Mouse (Mus musculus) T-helper 17 cell (primary cell): ENCODE results near the gene Cd22.

Experiments
- in situ Hi-C, 2 experiments: fragments of 300-600 bp; cut with MboI, MseI; formaldehyde crosslinking; loops; 1 replicate in 1 of 2; 2 replicates in 1 of 2; pipeline ENCODE4 v1.15.1; 2025; ENCODE audit warnings: high pct_unique_total_duplicates in 2 of 2

Cd22 gene

DNA sequence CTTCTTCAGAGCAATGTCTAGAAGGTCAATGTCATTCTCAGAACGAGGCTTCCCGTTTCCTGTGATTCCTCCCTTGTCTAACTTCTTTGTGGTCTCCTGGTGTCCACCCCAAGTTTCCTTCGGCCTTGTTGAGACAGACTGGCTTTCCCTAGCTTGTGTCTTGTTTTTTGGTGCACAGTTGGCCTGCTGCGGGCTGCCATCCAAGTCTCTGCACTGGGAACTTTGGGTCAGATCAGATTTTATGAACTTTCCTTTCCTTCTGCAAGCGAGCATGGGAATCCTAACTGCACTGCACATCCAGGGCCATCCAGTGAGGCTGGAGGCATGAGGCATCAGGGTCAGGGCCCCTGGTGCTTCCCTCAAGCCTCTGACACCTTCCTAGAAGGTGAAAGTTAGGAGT is 58.6 kb downstream of the Cd22 start:
- in situ Hi-C loops, result no loop called here

DNA sequence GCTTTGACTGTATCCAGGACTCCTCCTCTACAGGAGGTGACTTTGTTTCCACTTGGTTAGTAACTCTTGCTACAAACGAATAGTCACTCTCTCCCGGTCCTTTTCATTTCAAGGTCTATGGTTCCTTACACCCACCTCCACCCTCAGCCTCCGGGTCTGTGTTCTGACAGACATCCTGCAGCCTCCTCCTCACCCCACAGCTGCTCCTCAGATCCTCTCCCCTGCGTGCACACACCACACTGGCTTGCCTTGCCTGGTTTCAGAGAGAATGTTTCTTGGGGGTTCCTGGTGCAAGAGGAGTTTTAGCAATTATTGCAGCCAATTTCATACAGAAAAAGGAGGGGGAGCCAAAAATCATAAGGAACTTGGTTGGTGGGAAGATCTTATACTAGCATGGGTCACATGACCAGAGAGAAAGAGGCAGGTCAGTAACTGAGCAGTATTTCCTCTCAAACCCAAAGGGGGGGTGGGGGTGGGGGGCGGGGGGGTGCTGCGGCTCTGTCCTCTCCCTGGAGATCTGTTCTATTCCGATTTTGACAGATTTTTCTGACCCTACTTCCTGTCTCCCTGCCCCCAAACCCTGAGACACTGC is 59.2 kb downstream of the Cd22 start:
- in situ Hi-C loops, result no loop called here

DNA sequence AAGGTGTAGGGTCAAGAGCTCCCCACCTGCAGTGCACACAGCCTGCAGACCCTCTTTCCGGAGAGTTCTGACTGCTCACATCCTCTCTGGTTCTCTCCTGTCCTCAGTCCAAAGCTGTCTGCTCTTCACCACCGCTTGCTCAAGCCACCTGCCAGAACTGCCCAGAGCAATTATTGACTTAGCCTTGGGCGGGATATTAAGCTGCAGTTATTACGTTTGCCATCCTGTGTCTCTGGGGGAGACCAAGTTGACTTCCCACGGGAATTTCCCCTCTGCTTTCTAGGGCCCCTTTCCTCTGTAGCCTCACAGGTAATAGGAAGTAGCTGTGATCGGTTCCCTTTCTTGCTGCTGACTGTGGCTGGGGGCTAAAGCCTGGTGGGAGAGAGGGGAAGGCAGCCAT is 60.0 kb downstream of the Cd22 start:
- in situ Hi-C loops, result no loop called here
